Mouse (Mus musculus) right cerebral cortex, postnatal 36 days (tissue): Measurements from ENCODE around the gene Cep57l1.
A peak's percentile ranks its signal among the peaks of the same experiment; 100 is the strongest.

ENCODE experiments used
- DNase-seq, 2 experiments: peaks; one replicate each; pipeline ENCODE4 v3.0.0; 2022; ENCODE audit warnings: low spot score in 2 of 2, mixed read lengths in 1 of 2

Cep57l1 gene

DNA sequence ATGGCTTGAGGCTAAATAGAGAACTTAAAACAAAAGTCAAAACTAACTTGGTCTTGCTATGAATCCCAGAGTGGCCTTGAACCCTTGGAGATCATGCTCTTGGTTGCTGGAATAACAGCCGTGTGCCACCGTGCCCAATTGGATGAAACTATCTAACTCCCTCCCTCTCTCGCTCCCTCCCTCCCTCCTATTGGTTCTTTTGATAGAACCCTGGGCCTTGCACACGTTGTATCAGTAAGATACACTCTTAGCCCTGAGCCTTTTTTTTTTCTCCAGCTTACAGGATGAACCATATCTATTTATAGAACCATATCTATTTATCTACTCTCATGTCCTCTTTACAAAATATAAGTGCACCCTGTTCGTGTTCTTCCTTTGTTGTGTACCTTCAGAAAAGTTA is 6.8 kb upstream of the Cep57l1 start:
- DNase-seq, result no peak

- DNase-seq, result no peak
Observed at GRCm38 (mm10) chr10:41814305-41814853, 4.7 kb upstream of the Cep57l1 start.

DNA sequence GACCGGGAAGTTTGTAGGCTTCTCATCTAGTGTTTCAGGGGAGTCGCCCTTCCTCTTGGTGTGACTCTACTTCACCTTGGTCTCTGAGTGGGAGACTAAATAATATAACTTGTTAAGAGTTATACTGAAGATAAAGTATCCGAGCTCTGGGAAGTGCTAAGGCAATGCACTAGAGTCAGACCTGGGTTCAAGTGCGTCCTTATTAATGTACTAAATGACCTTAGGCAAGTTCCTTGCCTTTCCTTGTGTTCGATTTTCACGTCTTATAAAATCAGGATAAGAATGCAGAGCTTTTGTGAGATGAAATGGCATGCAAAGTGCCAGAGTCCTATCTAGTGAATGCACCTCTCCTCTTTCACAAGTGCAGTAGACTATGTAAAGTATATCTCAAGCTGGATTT is 2.9 kb upstream of the Cep57l1 start:
- no peak for DNase-seq

DNA sequence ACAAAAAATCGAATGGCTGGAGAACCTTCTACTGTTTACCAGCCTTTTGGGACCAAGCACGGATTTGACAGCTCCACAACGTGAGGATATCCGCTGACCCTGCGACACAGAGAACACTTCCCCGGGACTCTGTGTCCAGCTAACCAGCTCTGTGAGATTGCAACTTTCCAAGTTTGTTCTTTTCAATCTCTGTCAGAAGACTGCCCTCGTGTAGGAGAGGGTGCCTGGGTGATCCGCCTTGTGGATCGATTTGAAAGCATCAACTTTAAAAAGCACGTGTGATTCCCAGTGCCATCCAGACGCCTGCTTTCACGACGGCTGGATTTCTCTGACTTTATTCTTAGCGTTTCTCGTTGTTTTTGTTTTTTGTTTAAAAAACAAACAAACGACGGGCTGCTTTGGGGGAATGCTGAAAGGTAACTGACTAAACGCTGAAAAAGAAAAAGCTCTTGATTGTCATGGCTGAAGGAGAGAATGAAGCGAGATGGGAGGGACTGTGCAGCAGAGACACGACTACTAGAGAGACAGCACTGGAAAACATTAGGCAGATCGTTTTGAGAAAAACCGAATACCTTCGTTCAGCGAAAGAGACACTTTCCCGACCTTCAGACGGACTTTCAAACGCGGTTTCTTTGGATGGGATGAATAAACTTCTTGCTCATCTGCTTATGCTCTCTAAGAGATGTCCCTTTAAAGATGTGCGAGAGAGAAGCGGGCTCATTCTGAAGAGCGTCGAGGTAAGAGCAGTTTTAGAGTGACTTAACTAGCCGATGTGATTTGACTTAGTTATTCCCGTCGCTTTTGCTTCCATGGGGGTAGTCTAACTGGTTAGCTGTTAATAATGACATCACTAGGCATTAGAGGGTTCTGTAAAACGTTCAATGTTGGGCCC is 1.1 kb upstream of the Cep57l1 start:
- DNase-seq, result no peak

DNA sequence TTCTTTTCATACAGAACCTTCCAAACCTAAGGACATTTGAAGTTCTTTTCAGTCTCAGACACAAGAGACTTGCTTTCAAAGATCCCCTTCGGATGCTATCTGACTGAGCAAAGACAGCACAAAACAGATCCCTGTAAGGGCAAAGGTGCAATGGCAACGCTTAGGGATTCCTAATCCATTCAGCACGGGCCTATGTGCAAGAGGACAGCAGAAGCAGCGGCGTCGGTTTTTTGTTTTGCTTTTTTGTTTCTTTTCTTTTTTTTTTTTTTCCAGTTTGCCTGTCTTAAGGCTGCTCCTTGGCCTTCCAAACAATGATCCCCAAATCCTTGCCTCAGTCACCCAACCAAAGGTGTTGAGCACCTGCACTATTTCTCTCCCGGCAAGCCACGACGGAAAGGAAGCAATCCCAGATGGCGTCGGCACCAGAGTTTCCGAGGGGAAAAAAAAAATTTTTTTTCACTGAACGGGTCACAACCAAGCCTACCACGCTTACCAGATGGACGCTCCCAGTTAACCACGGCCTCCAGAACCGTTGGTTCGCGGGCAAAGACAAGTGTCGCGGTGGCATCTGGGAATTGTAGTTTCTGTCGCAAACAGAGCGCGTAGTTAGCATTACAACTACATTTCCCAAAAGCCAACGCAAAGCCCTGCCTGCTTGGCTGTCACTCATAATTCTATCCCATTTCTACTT is 446 bp downstream of the Cep57l1 start:
- DNase-seq, result peak; percentile 85 to 90

GRCm38 (mm10) chr10:41805729-41806355 is 3.8 kb downstream of the Cep57l1 start:
- no peak for DNase-seq

DNA sequence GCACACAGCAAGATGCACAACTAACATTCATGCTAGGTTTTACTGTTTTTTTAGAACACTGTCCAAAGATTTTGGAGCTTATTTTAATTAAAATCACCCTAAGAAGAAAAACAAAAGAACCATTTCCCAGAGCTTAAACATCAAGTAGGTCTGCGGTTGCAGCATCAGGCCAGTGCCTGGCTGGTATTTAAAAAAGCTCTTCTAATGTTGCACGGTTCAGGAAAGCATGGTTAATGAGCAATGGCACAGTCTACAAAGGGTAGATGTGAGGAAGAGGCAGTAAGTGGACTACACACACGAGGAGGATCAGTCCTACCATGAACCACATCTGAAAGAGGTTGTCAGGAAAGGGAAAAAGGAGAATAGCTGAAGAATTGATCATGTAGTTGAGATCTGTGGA is 5.0 kb downstream of the Cep57l1 start:
- no peak for DNase-seq

DNA sequence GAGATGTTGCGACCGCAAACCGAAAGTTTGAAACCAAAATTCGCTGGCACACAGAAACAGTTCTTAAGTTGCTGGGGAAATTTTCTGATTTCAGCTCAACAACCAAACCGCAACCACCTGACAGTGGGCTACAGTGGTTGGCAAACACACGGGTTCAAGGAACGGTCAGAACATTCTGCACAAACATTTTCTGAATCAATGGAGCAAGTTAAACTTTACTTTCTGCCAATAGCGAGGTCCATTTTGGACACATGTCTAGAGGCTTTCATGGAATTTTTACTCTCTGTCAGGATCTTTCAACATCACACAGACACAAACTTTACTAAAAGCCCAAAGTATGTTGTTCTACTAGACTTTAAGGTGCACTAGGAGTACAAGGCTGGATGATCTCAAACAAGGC is 6.2 kb downstream of the Cep57l1 start:
- no peak for DNase-seq

- DNase-seq, result no peak
Observed at GRCm38 (mm10) chr10:41797253-41797652, 12.4 kb downstream of the Cep57l1 start.

DNA sequence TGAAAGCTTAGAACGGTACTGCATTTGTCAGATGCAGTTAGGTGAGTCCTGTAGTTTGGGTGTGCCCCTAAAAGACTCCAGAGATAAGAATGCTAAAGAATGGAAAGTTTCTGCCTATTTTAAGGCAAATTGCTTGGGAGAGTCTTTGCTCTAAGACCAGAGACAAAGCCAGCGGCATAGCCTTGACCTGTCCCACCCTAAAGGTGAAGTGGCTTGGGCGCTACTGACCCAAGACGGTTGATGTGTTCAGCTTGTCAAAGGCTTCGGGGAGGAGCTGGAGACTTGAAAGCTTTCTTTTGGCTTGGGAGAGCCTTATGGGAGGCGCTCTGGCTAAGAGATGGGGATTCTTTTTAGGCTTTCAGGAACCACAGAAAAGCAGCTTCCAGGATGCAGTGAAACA is 17.3 kb downstream of the Cep57l1 start:
- no peak for DNase-seq

DNA sequence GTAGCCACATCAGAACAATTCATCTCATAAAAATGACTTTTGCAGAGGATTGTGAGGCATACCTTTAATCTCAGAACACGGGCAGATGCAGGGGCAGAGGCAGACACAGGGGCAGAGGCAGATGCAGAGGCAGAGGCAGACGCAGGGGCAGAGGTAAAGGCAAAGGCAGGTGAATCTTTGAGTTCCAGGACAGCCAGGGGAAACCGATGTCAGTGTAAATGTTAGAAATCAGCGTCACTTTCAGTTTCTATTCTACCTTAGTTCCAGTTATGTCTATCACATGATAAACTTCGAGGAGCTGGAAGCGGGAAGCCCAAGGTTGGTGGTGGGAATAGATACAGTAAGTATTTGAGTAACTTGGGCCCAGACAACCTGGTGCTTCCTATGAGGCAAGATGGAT is 42.4 kb downstream of the Cep57l1 start:
- DNase-seq, result no peak

DNA sequence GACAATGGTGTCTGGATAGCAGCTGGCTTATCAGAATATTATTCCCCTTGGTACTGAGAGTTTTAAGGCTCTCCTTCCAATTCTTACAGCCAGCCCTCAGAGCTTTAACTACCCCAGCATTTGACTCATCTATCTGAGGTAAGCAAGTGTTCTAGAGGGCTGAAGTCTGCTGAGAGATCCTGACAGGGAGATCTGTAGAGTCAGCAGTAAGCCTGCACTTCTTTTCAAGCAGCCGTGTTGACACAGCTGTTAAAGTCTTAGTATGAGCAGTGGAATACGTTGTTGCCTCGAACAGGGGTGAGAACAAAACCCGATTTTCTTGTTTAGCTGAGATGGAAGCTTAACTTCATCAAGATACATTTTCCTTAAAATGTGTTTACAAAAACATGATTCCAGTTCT is 43.4 kb downstream of the Cep57l1 start:
- no peak for DNase-seq

DNA sequence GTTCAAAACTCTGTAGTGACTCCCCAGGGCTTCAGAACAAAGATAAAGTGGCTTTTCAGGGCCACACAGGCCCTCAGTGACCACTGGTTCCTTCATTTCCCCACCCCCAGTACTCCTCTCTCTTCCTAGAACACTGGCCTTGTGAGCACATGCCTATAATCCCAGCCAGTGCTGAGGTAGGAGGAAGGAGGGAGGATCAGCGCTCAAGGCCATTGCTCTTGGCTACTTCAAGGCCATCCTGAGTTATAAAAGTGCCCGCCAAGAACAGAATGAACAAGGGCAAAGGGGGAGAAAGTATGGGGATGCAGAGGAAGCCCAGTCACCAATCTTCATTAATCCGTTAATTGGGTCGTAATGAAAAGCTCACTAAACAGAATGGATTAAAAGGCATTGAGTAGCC is 44.1 kb downstream of the Cep57l1 start:
- no peak for DNase-seq

- DNase-seq, result no peak
Observed at GRCm38 (mm10) chr10:41763741-41764385, 45.8 kb downstream of the Cep57l1 start.

- DNase-seq, result no peak
Observed at GRCm38 (mm10) chr10:41760866-41761265, 48.8 kb downstream of the Cep57l1 start.

GRCm38 (mm10) chr10:41758041-41758440 is 51.6 kb downstream of the Cep57l1 start:
- no peak for DNase-seq

- DNase-seq, result no peak
Observed at GRCm38 (mm10) chr10:41757226-41757625, 52.4 kb downstream of the Cep57l1 start.

GRCm38 (mm10) chr10:41751867-41752480 is 57.7 kb downstream of the Cep57l1 start:
- DNase-seq, result no peak

- no peak for DNase-seq
Observed at GRCm38 (mm10) chr10:41749306-41749705, 60.4 kb downstream of the Cep57l1 start.

- peak; percentile 51 to 52 for DNase-seq
Observed at GRCm38 (mm10) chr10:41746554-41746953, 63.1 kb downstream of the Cep57l1 start.

DNA sequence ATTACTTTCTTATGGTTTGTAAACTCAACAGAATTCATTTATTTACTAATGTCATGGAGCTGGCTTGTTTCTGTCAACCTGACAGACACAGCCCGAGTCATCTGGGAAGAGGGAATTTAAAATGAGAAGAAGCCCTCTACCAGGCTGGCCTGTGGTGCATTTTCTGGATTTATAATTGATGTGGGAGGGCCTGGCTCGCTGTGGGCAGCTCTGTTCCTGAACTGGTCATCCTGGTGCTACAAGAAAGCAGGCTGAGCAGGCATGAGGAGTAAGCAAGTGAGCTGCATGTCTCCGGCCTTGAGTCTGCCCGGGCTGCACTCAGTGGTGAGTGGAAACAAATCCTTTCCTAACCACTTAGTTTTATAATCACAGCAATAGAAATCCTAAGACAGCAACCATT is 65.7 kb downstream of the Cep57l1 start:
- DNase-seq, result no peak
